Mouse (Mus musculus) neural tube, embryonic 14.5 days (tissue): ENCODE measurements around the gene Vmn1r59. TPM values are rescaled to one million over a fixed set of nuclear protein-coding genes. Genes with fewer than 3 reads are reported as not detected.
"Not testable (repeated sequence)": the region's sequence is repeated elsewhere in the genome, so short reads cannot be mapped to it uniquely, and the experiment has no call there.

Source experiments
- ATAC-seq: fragments of 200-750 bp; cut with Nextera tagmentation; 2 replicates; pipeline ENCODE4 v1.8.0; 2017; ENCODE audit warnings: low read depth, mild to moderate bottlenecking, moderate TSS enrichment, moderate library complexity
- H3K27ac ChIP-seq: fragments of 300-500 bp; sonication (generic); 2 replicates; pipeline ENCODE4 v1.5.1; 2014; ENCODE audit warnings: low read depth, mild to moderate bottlenecking, control low read depth, low read length, moderate library complexity, mixed read lengths
- H3K27me3 ChIP-seq: fragments of 300-500 bp; sonication (generic); 2 replicates; pipeline ENCODE4 v1.6.1; 2014; ENCODE audit warnings: low read length; ENCODE audit not compliant: control insufficient read depth, insufficient read depth
- H3K36me3 ChIP-seq: fragments of 300-500 bp; sonication (generic); 2 replicates; pipeline ENCODE4 v1.6.1; 2014; ENCODE audit warnings: low read length, mixed read lengths; ENCODE audit not compliant: control insufficient read depth, insufficient read depth
- H3K4me1 ChIP-seq: fragments of 300-500 bp; sonication (generic); 2 replicates; pipeline ENCODE4 v1.6.1; 2014; ENCODE audit warnings: low read length; ENCODE audit not compliant: control insufficient read depth, insufficient read depth
- H3K4me2 ChIP-seq: fragments of 300-500 bp; sonication (generic); 2 replicates; pipeline ENCODE4 v1.6.1; 2014; ENCODE audit warnings: mild to moderate bottlenecking, low read depth, low read length, control low read depth
- H3K4me3 ChIP-seq: fragments of 300-500 bp; sonication (generic); 2 replicates; pipeline ENCODE4 v1.5.1; 2014; ENCODE audit warnings: low read depth, low read length, control low read depth, mixed read lengths
- H3K9ac ChIP-seq: fragments of 300-500 bp; sonication (generic); replicated peaks from 2 replicates; pipeline ENCODE4 v1.6.1; 2014; ENCODE audit warnings: low read depth, mild to moderate bottlenecking, control low read depth, low read length, mixed read lengths
- H3K9me3 ChIP-seq: fragments of 300-500 bp; sonication (generic); 2 replicates; pipeline ENCODE4 v1.6.1; 2016; ENCODE audit warnings: low read length; ENCODE audit not compliant: control insufficient read depth
- WGBS: fragments of 180-500 bp; shearing (Covaris S2); extraction: QIAGEN DNeasy Blood & Tissue Kit; methylation state at CpG from one replicate; pipeline ENCODE4 v1.1.7; 2014; 5-methylcytosine and 5-hydroxymethylcytosine counted together
- polyA plus RNA-seq: library from polyadenylated mRNA; unstranded; fragments of >200 nt; fragmentation: Nextera tagmentation; extraction: Ambion mirVana; gene quantifications from 2 replicates; pipeline ENCODE4 v1.2.1, GENCODE M21; 2014

Vmn1r59 gene
- not detected in 2 replicates for polyA plus RNA-seq

GRCm38 (mm10) chr7:5456674-5457073 is at the start of gene Vmn1r59:
Vmn1r59 (minus strand) TSS chr7:5456774.
- H3K9ac ChIP-seq: no peak within 1 kb of the TSS
- H3K4me1 ChIP-seq: no peaks in the 10 kb centered on the region
- ATAC-seq: no peak
- H3K4me3 ChIP-seq: no peak within 1 kb of the TSS
- H3K36me3 ChIP-seq: no peaks in the 10 kb centered on the region
- no peaks in the 10 kb centered on the region for H3K27me3 ChIP-seq
- H3K9me3 ChIP-seq: peaks cover 4% of the 10 kb centered on the region
- no peak within 1 kb of the TSS for H3K27ac ChIP-seq
- no peak within 1 kb of the TSS for H3K4me2 ChIP-seq

GRCm38 (mm10) chr7:5493856-5494255 is 37.3 kb upstream of the Vmn1r59 start, which contains the start of gene Vmn2r28:
Vmn2r28 (minus strand) TSS chr7:5493956.
- not testable (repeated sequence) for H3K27ac ChIP-seq, H3K9me3 ChIP-seq, H3K4me1 ChIP-seq, H3K36me3 ChIP-seq, H3K27me3 ChIP-seq, H3K4me2 ChIP-seq, H3K4me3 ChIP-seq, H3K9ac ChIP-seq, ATAC-seq

- not testable (repeated sequence) for H3K4me1 ChIP-seq, H3K9ac ChIP-seq, H3K4me3 ChIP-seq, H3K9me3 ChIP-seq, H3K4me2 ChIP-seq, H3K36me3 ChIP-seq, H3K27me3 ChIP-seq, ATAC-seq, H3K27ac ChIP-seq
- WGBS: 78% methylated on average over 3 of the region's 3 CpGs
Observed at GRCm38 (mm10) chr7:5454011-5454410, 2.6 kb downstream of the Vmn1r59 start.

- Histone ChIP-seq H3K4me3 (no peak overlapping the region), H3K4me2 (no peak overlapping the region), H3K27ac (no peak overlapping the region), H3K9me3 (no peaks in the 10 kb centered on the region; the same call in none of the 2 replicates), H3K27me3 (no peaks in the 10 kb centered on the region), H3K36me3 (no peaks in the 10 kb centered on the region), H3K9ac (no peak overlapping the region), H3K4me1 (no peaks in the 10 kb centered on the region)
- no peak for ATAC-seq
Observed at GRCm38 (mm10) chr7:5448627-5449026, 7.9 kb downstream of the Vmn1r59 start.

- not testable (repeated sequence) for H3K36me3 ChIP-seq, H3K4me3 ChIP-seq, ATAC-seq, H3K27me3 ChIP-seq, H3K4me2 ChIP-seq, H3K9me3 ChIP-seq, H3K4me1 ChIP-seq, H3K9ac ChIP-seq, H3K27ac ChIP-seq
Observed at GRCm38 (mm10) chr7:5413296-5413695, 43.3 kb downstream of the Vmn1r59 start, which contains the start of gene Vmn1r58. Vmn1r58 (minus strand) TSS chr7:5413396.

- no peak overlapping the region for H3K4me3 ChIP-seq
- no peaks in the 10 kb centered on the region for H3K27me3 ChIP-seq
- no peak overlapping the region for H3K9ac ChIP-seq
- no peak overlapping the region for H3K27ac ChIP-seq
- ATAC-seq: no peak
- H3K4me2 ChIP-seq: no peak overlapping the region
- 43% methylated on average over 2 of the region's 2 CpGs for WGBS
- no peaks in the 10 kb centered on the region for H3K36me3 ChIP-seq
- no peaks in the 10 kb centered on the region for H3K4me1 ChIP-seq
- H3K9me3 ChIP-seq: no peaks in the 10 kb centered on the region; the same call in 1 of the 2 replicates
Observed at GRCm38 (mm10) chr7:5406201-5406600, 50.4 kb downstream of the Vmn1r59 start.

Other genes with a start within 250 kb of the Vmn1r59 start
- not detected in 2 replicates for gene Vmn1r57, start 238.3 kb downstream of the Vmn1r59 start, polyA plus RNA-seq
- gene Gm5065, start 106.2 kb downstream of the Vmn1r59 start, polyA plus RNA-seq: not detected in 2 replicates
- gene Nlrp2, start 105.7 kb downstream of the Vmn1r59 start, polyA plus RNA-seq: not detected in 2 replicates
- not detected in 2 replicates for gene Vmn1r58, start 43.4 kb downstream of the Vmn1r59 start, polyA plus RNA-seq
- not detected in 2 replicates for gene Vmn2r28, start 37.2 kb upstream of the Vmn1r59 start, polyA plus RNA-seq
- not detected in 2 replicates for gene Vmn1r60, start 90.5 kb upstream of the Vmn1r59 start, polyA plus RNA-seq
- not detected in 2 replicates for gene Vmn1r61, start 156.5 kb upstream of the Vmn1r59 start, polyA plus RNA-seq
- not detected in 2 replicates for gene Vmn1r62, start 216.9 kb upstream of the Vmn1r59 start, polyA plus RNA-seq